Mouse (Mus musculus) heart, postnatal 10 days (tissue): ENCODE measurements around the gene Rnf149. TPM values are rescaled to one million over a fixed set of nuclear protein-coding genes. Genes with fewer than 3 reads are reported as not detected.

Experiments
- DNase-seq, 2 experiments: peaks; one replicate each; pipeline ENCODE4 v3.0.0; 2021
- intact Hi-C: fragments of 180-260 bp; cut with DNase I; formaldehyde crosslinking; loops from one replicate; pipeline ENCODE4 v1.15.1; 2025
- total RNA-seq, 2 experiments: library from RNA; stranded (reverse); gene quantifications; 2 replicates each; pipeline ENCODE4 v1.2.3; 2021

Gene Rnf149
- total RNA-seq, 2 experiments from 2014 or later, result 12.1 to 14.7 TPM

GRCm38 (mm10) chr1:39533917-39534316 is 43.3 kb downstream of the Rnf149 start:
- intact Hi-C loops, result no loop called here
- no peak for DNase-seq

- DNase-seq, result no peak
- intact Hi-C loops, result loop anchor here (2.0 kb wide), 1 partner anchor 530 kb away; no protein-coding TSS in a partner anchor
Measured at GRCm38 (mm10) chr1:39531036-39531435, 46.2 kb downstream of the Rnf149 start.

- DNase-seq, result peak; percentile 84 to 92
- intact Hi-C loops, result loop anchor here (2.0 kb wide), 1 partner anchor 530 kb away; no protein-coding TSS in a partner anchor
Measured at GRCm38 (mm10) chr1:39530258-39530943, 46.8 kb downstream of the Rnf149 start.

GRCm38 (mm10) chr1:39528319-39528718 is 48.9 kb downstream of the Rnf149 start:
- intact Hi-C loops, result no loop called here
- DNase-seq, result no peak

DNA sequence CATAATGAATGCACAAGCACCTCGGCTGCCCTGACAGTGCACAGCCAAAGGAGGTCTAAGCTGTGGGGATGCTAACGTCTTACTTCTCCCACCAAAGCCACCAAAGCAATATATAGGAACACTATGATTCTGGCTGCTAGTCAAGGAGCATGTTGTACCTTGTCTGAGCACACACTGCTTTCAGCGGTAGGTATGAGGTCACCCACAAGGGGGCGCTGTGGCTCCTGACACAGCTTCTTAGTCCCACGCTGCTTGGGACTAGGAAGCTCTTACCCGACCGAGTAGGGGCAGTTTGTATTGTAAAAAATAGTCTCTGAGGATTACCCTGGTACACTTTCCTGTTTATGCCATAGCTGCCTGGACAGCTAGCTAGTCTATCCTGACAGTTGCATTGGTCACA is 49.8 kb downstream of the Rnf149 start:
- peak; percentile 66 to 84 for DNase-seq
- intact Hi-C loops, result no loop called here

DNA sequence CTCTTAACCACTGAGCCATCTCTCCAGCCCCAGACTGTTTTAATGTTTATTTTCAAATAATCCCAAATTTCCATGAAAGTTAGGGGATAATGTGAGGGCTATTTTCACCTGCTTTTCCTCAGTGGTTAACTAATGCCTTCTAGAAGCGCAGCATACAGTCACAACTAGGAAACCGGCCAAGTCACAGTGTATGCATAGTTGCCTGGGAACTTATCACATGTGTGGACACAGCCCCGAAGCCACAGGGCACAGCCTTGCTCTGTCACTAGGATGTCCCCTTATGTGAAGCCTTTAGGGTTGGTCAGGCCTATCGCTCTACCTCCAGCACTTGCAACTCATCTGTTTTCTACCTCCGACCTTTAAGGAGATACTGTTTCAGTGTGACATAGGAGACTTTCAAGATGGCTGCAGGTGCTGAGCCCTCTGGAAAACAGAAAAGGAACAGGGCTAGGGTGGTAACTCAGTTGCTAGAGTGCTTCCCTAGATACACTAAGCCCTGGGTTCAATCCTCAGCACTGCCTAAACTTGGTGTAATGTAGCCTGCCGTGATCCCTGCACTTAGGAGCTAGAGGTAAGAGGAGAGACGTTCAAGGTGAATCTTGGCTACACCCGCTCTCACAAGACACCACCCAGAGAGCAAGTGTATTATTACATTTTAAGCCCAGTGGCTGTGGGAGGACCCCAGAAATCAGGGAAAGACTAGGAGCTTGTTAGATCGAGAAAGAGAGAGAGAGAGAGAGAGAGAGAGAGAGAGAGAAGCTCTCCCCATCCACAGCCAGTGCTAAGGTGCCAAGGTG is 50.6 kb downstream of the Rnf149 start:
- intact Hi-C loops, result no loop called here
- DNase-seq, result peak; percentile 46 to 68

DNA sequence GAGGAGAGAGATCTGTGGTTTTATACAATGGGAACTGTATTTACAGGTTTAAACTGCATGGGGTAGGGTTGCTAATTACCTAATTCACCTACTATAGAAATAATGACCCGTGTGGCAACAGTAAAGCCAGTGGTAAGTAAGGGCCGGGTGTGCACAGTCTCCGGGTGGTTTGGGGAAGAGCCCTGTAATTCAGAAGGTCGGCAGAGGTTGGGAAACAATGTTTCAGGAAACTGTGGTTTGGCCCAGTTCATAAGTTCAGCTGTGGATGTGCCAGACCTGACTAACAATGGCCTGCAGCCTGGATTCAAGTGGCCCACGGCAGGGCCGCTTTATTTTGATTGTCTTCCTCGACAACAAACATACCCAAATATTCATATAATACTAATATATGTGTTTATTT is 51.4 kb downstream of the Rnf149 start:
- no peak for DNase-seq
- intact Hi-C loops, result no loop called here

DNA sequence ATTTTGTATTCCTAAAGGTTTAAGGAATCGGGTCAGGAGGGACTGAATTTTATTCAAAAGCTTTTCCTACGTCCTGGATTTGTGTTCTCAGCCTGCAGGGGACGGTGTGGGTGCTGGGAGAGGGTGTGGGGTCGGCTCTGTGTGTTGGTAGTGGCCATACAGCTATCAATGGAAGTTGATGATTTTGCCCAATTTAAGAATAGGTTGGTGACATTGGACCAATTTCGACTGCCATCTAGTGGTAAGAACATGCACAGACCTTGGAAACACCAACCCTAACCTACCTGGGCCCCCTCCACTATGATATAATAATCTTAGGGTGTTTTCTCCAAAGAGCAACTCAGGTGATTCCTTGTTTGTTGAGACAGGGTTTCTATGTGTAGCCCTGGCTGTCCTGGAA is 54.7 kb downstream of the Rnf149 start:
- peak; percentile 48 to 65 for DNase-seq
- intact Hi-C loops, result loop anchor here (2.0 to 5.0 kb wide), 2 partner anchors 115 to 130 kb away; no protein-coding TSS in a partner anchor

DNA sequence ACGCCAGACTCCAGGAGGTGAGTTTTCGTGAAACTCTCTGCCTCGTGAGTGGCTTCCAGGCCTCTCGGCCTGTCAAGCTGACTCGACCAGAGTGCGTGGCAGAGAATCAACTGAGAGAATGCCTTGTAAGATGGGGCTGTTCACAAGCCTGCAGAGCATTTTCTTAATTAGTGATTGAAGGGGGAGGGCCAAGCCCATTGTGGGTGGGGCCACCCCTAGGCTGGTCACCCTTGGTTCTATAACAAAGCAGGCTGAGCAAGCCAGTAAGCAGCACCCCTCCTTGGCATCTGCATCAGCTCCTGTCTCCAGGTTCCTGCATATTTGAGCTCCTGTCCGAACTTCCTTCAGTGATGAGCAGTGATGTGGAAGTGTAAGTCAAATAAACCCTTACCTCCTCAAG is 55.9 kb downstream of the Rnf149 start:
- intact Hi-C loops, result loop anchor here (5.0 kb wide), 1 partner anchor 114 kb away; no protein-coding TSS in a partner anchor
- DNase-seq, result no peak

GRCm38 (mm10) chr1:39515303-39515991 is 61.8 kb downstream of the Rnf149 start:
- intact Hi-C loops, result no loop called here
- DNase-seq, result no peak

DNA sequence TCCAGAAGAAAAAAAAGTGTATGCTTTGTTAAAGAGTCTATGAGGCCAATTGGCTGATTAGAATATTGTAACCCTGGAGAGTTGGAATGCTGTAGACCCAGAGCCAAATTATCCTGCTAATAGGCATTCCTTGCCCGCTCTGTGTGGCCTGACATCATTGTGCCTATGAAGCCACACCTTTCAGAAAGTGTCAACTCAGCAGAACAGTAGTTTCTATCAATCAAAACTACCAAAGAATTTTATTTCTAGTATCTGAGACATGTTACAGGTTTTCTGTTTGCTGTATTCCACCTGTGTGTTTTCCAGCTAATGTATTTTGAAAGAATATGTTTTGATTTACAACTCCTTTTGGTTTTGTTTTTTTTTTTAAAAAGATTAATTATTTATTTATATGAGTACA is 65.0 kb downstream of the Rnf149 start:
- no peak for DNase-seq
- intact Hi-C loops, result no loop called here

- no peak for DNase-seq
- intact Hi-C loops, result no loop called here
Measured at GRCm38 (mm10) chr1:39511775-39512174, 65.4 kb downstream of the Rnf149 start.

- DNase-seq, result no peak
- intact Hi-C loops, result loop anchor here (2.0 kb wide), 1 partner anchor 113 kb away; no protein-coding TSS in a partner anchor
Measured at GRCm38 (mm10) chr1:39505600-39505999, 71.6 kb downstream of the Rnf149 start.

DNA sequence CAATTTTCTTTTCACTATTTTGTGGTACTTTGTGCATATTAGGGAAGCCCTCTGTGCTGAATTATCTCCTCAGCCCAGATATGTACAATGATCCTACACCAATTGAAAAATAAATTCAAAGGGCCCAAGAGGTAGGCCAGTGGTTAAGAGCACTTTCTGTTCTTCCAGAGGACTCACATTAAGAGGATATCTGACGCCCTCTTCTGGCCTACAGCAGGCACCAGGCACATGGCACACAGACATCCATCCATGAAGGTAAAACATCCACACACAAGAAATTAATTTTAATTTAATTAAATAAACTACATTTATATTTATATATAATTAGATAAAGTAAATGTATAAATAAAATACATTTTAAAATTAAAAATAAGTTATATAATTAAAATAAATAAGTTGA is 72.9 kb downstream of the Rnf149 start:
- DNase-seq, result peak; percentile 33 to 55

DNA sequence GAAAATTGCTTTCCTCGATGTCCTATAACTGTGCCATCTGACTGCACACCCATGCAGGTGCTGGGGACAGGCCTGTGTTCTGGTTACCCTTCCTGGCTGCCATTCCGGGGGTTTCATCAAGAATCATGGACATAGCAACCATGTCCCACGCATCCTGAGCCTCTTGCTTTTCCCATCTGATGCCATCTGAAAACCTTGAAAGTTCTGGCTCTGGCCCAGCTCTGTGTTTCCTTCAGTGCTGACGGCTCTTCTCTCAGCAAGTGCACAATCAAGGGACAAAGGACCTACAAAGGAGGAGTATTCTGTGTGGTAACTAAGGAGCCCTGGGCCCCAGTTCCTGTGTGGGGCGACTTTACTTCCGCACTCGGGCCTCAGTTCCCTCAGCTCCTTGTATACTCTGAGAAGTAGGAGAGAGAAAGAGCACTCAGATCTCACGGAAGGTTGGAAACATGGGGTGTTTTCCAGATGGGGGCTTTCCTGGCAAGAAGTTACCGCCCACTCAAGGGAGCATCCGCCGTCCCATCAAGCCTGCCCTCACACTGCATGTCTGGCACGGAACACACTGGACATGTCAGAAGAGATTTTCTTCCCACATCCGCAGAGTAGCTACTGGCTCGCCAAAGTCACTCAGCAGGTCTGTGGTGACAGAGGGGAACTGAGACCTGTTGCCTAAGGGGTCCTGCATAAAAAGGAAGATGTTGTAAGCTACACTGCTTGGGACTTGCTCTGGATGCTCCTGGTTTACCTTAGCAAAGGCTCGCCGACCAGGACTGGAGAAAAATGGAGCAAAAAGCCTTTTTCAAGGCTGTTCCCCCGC is 74.2 kb downstream of the Rnf149 start:
- DNase-seq, result no peak
- intact Hi-C loops, result no loop called here

More for the DNA sequence above, 72.9 kb downstream of the Rnf149 start:
- intact Hi-C loops, result loop anchor here (2.0 kb wide), 1 partner anchor 111 kb away; no protein-coding TSS in a partner anchor

Other genes with a start within 250 kb of the Rnf149 start
- gene Rpl31, start 209.6 kb downstream of the Rnf149 start, total RNA-seq, result 100 to 1,000 TPM; 730 to 733 TPM
- 1 to 10 TPM; 6.6 to 7.4 TPM for gene Tbc1d8, start 98.7 kb downstream of the Rnf149 start, total RNA-seq
- 10 to 100 TPM; 17.7 to 18.3 TPM for gene Cnot11, start 42.4 kb downstream of the Rnf149 start, total RNA-seq
- not detected for gene Creg2, start 74.1 kb upstream of the Rnf149 start, total RNA-seq
- gene Rfx8, start 143.6 kb upstream of the Rnf149 start, total RNA-seq, result under 1 TPM; 0.53 to 0.55 TPM
- 1 to 10 TPM; 6.9 to 7.5 TPM for gene Gm3646, start 227.9 kb upstream of the Rnf149 start, total RNA-seq